Mouse (Mus musculus) cerebellum, adult 2 months (tissue): ENCODE data around the gene Rbm15. TPM values are rescaled to one million over a fixed set of nuclear protein-coding genes. Genes with fewer than 3 reads are reported as not detected.

Experiments used
- DNase-seq, 2 experiments: peaks; one replicate each; pipeline ENCODE4 v3.0.0; 2021
- H3K27ac ChIP-seq: fragments of 200-500 bp; 2 replicates; pipeline ENCODE4 v1.5.1; 2012; ENCODE audit warnings: low read length, control low read depth, inconsistent platforms; ENCODE audit not compliant: insufficient read depth
- H3K27me3 ChIP-seq: fragments of 200-500 bp; 2 replicates; pipeline ENCODE4 v1.6.1; 2012; ENCODE audit warnings: inconsistent platforms, mild to moderate bottlenecking, low read length, moderate library complexity; ENCODE audit not compliant: control insufficient read depth, insufficient read depth
- H3K4me1 ChIP-seq: fragments of 200-500 bp; 2 replicates; pipeline ENCODE4 v1.6.1; 2011; ENCODE audit warnings: low read length; ENCODE audit not compliant: control insufficient read depth, insufficient read depth
- H3K4me3 ChIP-seq: fragments of 200-500 bp; replicated peaks from 2 replicates; pipeline ENCODE3; 2011; ENCODE audit warnings: mild to moderate bottlenecking, low read depth, low read length, control low read depth; ENCODE audit not compliant: insufficient read depth
- CTCF ChIP-seq: fragments of 200-500 bp; IDR thresholded peaks from 2 replicates; pipeline ENCODE4 v1.5.1; 2011; ENCODE audit warnings: low read depth, mild to moderate bottlenecking, control low read depth, low read length, moderate library complexity, borderline replicate concordance; ENCODE audit not compliant: insufficient read depth
- POLR2A ChIP-seq: fragments of 200-500 bp; IDR thresholded peaks from 2 replicates; pipeline ENCODE4 v1.6.1; 2011; ENCODE audit warnings: low read length, control low read depth, borderline replicate concordance; ENCODE audit not compliant: insufficient read depth
- WGBS: fragments of 180-500 bp; shearing (Covaris S2); methylation state at CpG from one replicate; pipeline ENCODE4 v1.1.7; 2018; 5-methylcytosine and 5-hydroxymethylcytosine counted together
- polyA plus RNA-seq: library from polyadenylated mRNA; depleted of rRNA; stranded (reverse); fragments of >200 nt; gene quantifications from 2 replicates; pipeline ENCODE4 v1.2.3, GENCODE M21; 2012

The Rbm15 gene
- polyA plus RNA-seq, 1 experiment = 7.0 TPM

- no peak for TF ChIP-seq CTCF
- TF ChIP-seq POLR2A = no peak
- no peak for DNase-seq
- Histone ChIP-seq H3K27me3 (no peaks in the 10 kb centered on the region), H3K4me1 (no peaks in the 10 kb centered on the region), H3K4me3 (no peak overlapping the region), H3K27ac (no peak overlapping the region)
- 60% methylated on average over 3 of the region's 3 CpGs for WGBS
These were observed 10.5 kb upstream of the Rbm15 start for GRCm38 (mm10) chr3:107343971-107344370.

GRCm38 (mm10) chr3:107334202-107334934, 895 bp upstream of the Rbm15 start:
- WGBS = 9% methylated on average over 12 of the region's 12 CpGs
- Histone ChIP-seq H3K4me3 (peak overlapping the region; percentile 84), H3K27ac (peak overlapping the region; percentile 26), H3K4me1 (peaks cover 16% of the 10 kb centered on the region), H3K27me3 (no peaks in the 10 kb centered on the region)
- TF ChIP-seq CTCF (no peak), POLR2A (no peak)
- no peak for DNase-seq

- peak overlapping the region; percentile 31; the same call in 1 of the 2 replicates for H3K27ac ChIP-seq
- TF ChIP-seq POLR2A (peak; percentile 91), CTCF (no peak)
- DNase-seq = peak; percentile 96 to 99
- peaks cover 16% of the 10 kb centered on the region for H3K4me1 ChIP-seq
- no peaks in the 10 kb centered on the region for H3K27me3 ChIP-seq
- H3K4me3 ChIP-seq = peak overlapping the region; percentile 84
- WGBS = under 1% methylated on average over 37 of the region's 37 CpGs
These were observed 503 bp downstream of the Rbm15 start for GRCm38 (mm10) chr3:107332960-107333380.

- H3K4me3 ChIP-seq = peak overlapping the region; percentile 83
- no peaks in the 10 kb centered on the region for H3K27me3 ChIP-seq
- H3K27ac ChIP-seq = peak overlapping the region; percentile 31; the same call in 1 of the 2 replicates
- DNase-seq = peak in 1 of 2 experiments; percentile 46
- peaks cover 16% of the 10 kb centered on the region for H3K4me1 ChIP-seq
- WGBS = under 1% methylated on average over 75 of the region's 75 CpGs
- TF ChIP-seq POLR2A (no peak), CTCF (no peak)
These were observed 1.1 kb downstream of the Rbm15 start for GRCm38 (mm10) chr3:107332127-107332959.

GRCm38 (mm10) chr3:107331746-107332126, 1.7 kb downstream of the Rbm15 start:
- TF ChIP-seq POLR2A (no peak), CTCF (no peak)
- 14% methylated on average over 17 of the region's 17 CpGs for WGBS
- DNase-seq = no peak
- H3K27me3 ChIP-seq = no peaks in the 10 kb centered on the region
- H3K4me3 ChIP-seq = peak overlapping the region; percentile 83
- H3K27ac ChIP-seq = no peak overlapping the region
- H3K4me1 ChIP-seq = peaks cover 16% of the 10 kb centered on the region

GRCm38 (mm10) chr3:107330503-107331424, 2.7 kb downstream of the Rbm15 start:
- Histone ChIP-seq H3K4me3 (peak overlapping the region; percentile 12), H3K27me3 (no peaks in the 10 kb centered on the region), H3K4me1 (peaks cover 16% of the 10 kb centered on the region), H3K27ac (no peak overlapping the region)
- TF ChIP-seq POLR2A (no peak), CTCF (no peak)
- 45% methylated on average over 28 of the region's 28 CpGs for WGBS
- DNase-seq = peak; percentile 17 to 30

GRCm38 (mm10) chr3:107326442-107326841, 7.0 kb downstream of the Rbm15 start:
- Histone ChIP-seq H3K4me1 (peaks cover 17% of the 10 kb centered on the region), H3K27ac (no peak overlapping the region), H3K27me3 (no peaks in the 10 kb centered on the region), H3K4me3 (no peak overlapping the region)
- TF ChIP-seq CTCF (no peak), POLR2A (no peak)
- no peak for DNase-seq
- WGBS = 91% methylated on average over 1 of the region's 1 CpGs
